ENCODE assay signal across 8 mouse cellular contexts in genomic region chrX:73718686-73719362, GRCm38 (mm10). TPM values are rescaled to one million over a fixed set of nuclear protein-coding genes. Genes with fewer than 3 reads are reported as not detected.
A peak's percentile ranks its signal among the peaks of the same experiment; 100 is the strongest.
DNase-seq lines count a peak whose midpoint lies in the region; ATAC-seq and TF ChIP-seq lines count a peak whose summit lies in the region.

No protein-coding gene starts in this region.

- H3K36me3 ChIP-seq in testis, adult 2 months (ENCODE audit: control insufficient read depth, insufficient read depth, low read length): no peaks in the 10 kb centered on the region
- H3K36me3 ChIP-seq in heart, embryonic 10.5 days: no peaks in the 10 kb centered on the region
- H3K36me3 ChIP-seq in kidney, postnatal 0 days (ENCODE audit: insufficient read depth, low read length): no peaks in the 10 kb centered on the region
- H3K36me3 ChIP-seq in stomach, embryonic 14.5 days (ENCODE audit: control insufficient read depth, insufficient read depth, low read length): no peaks in the 10 kb centered on the region

- TF ChIP-seq CTCF in testis, adult 2 months (IDR thresholded peaks at IDR 0.05; ENCODE audit: control insufficient read depth, insufficient read depth, insufficient replicate concordance, low read depth, low read length): no peak
- no peak for TF ChIP-seq CTCF in brain, embryonic 14.5 days (IDR thresholded peaks at IDR 0.05; ENCODE audit: borderline replicate concordance, extremely low read depth, insufficient read depth, insufficient read length)
- TF ChIP-seq CTCF in kidney, postnatal 0 days (IDR thresholded peaks at IDR 0.05; ENCODE audit: low read depth): no peak

- H3K4me3 ChIP-seq in testis, adult 2 months (ENCODE audit: control insufficient read depth, low read depth, low read length): peak overlapping the region; percentile 91
- no peak overlapping the region for H3K4me3 ChIP-seq in heart, embryonic 10.5 days
- H3K4me3 ChIP-seq in kidney, postnatal 0 days (replicated peaks; ENCODE audit: low read depth, low read length): no peak overlapping the region
- no peak overlapping the region for H3K4me3 ChIP-seq in stomach, embryonic 14.5 days (ENCODE audit: low read depth, low read length)

- no peaks in the 10 kb centered on the region for H3K9me3 ChIP-seq in heart, embryonic 10.5 days
- no peaks in the 10 kb centered on the region for H3K9me3 ChIP-seq in kidney, postnatal 0 days (replicated peaks; ENCODE audit: low read length)
- no peaks in the 10 kb centered on the region for H3K9me3 ChIP-seq in stomach, embryonic 14.5 days (ENCODE audit: control insufficient read depth, low read depth, low read length)

- ATAC-seq in kidney, postnatal 0 days (replicated peaks; ENCODE audit: low FRiP score, low read depth): no peak
- no peak for ATAC-seq in stomach, embryonic 14.5 days (ENCODE audit: insufficient number of reproducible peaks, insufficient read depth, low FRiP score, low read depth)

- H3K27me3 ChIP-seq in testis, adult 2 months (ENCODE audit: control insufficient read depth, insufficient read depth, low read length): no peaks in the 10 kb centered on the region
- H3K27me3 ChIP-seq in heart, embryonic 10.5 days (ENCODE audit: insufficient read depth, poor library complexity, severe bottlenecking): 0 out of 2 replicates have a peak, but pooled peaks cover 14% of the 10 kb centered on the region
- H3K27me3 ChIP-seq in kidney, postnatal 0 days (ENCODE audit: insufficient read depth, low read length): no peaks in the 10 kb centered on the region
- H3K27me3 ChIP-seq in stomach, embryonic 14.5 days (ENCODE audit: control insufficient read depth, insufficient read depth, low read length): no peaks in the 10 kb centered on the region

- DNase-seq in testis, postnatal 14 days (ENCODE audit: low spot score): no peak
- DNase-seq in brain, embryonic 14.5 days (ENCODE audit: low read depth): peak; percentile 32
- DNase-seq in heart, embryonic 10.5 days (ENCODE audit: low spot score): no peak
- DNase-seq in kidney, postnatal 0 days (ENCODE audit: low spot score): no peak
- DNase-seq in lung, postnatal 25 days (ENCODE audit: low spot score): peak; percentile 43
- no peak for DNase-seq in frontal cortex, postnatal 36 days (ENCODE audit: low spot score in 2 of 2)

- H3K4me1 ChIP-seq in testis, adult 2 months (ENCODE audit: control insufficient read depth, insufficient read depth, low read length): peaks cover 10% of the 10 kb centered on the region
- H3K4me1 ChIP-seq in heart, embryonic 10.5 days: peaks cover 25% of the 10 kb centered on the region
- no peaks in the 10 kb centered on the region for H3K4me1 ChIP-seq in kidney, postnatal 0 days (replicated peaks; ENCODE audit: insufficient read depth, low read length)
- H3K4me1 ChIP-seq in stomach, embryonic 14.5 days (ENCODE audit: control insufficient read depth, insufficient read depth, low read length): peaks cover 14% of the 10 kb centered on the region; the same call in 1 of the 2 replicates

- 52% methylated on average over 5 of the region's 5 CpGs for WGBS in heart, embryonic 10.5 days
- WGBS in kidney, postnatal 0 days: 48% methylated on average over 5 of the region's 5 CpGs
- 44% methylated on average over 5 of the region's 5 CpGs for WGBS in stomach, embryonic 14.5 days

- peak overlapping the region; percentile 46 for H3K27ac ChIP-seq in testis, adult 2 months (ENCODE audit: control insufficient read depth, insufficient read depth, low read depth, low read length)
- 0 out of 2 replicates have a peak overlapping the region, but pooled peaks have one; percentile 36 for H3K27ac ChIP-seq in heart, embryonic 10.5 days
- 0 out of 2 replicates have a peak overlapping the region, but pooled peaks have one; percentile 13 for H3K27ac ChIP-seq in kidney, postnatal 0 days
- H3K27ac ChIP-seq in stomach, embryonic 14.5 days (ENCODE audit: low read length): peak overlapping the region; percentile 74; the same call in 1 of the 2 replicates

- TF ChIP-seq POLR2A in testis, adult 2 months (IDR thresholded peaks at IDR 0.05; ENCODE audit: control insufficient read depth, low read depth, low read length): no peak
- TF ChIP-seq POLR2A in brain, embryonic 14.5 days (IDR thresholded peaks at IDR 0.05; ENCODE audit: borderline replicate concordance, extremely low read depth, insufficient read depth, insufficient read length, poor library complexity, severe bottlenecking): no peak

- no peak overlapping the region for H3K9ac ChIP-seq in kidney, postnatal 0 days (ENCODE audit: low read depth, low read length)
- no peak overlapping the region for H3K9ac ChIP-seq in stomach, embryonic 14.5 days (replicated peaks; ENCODE audit: low read depth, low read length)

- H3K4me2 ChIP-seq in kidney, postnatal 0 days (ENCODE audit: low read length): peak overlapping the region; percentile 27; the same call in 1 of the 2 replicates
- peak overlapping the region; percentile 65 for H3K4me2 ChIP-seq in stomach, embryonic 14.5 days (replicated peaks; ENCODE audit: low read depth, low read length)

RNA-seq across cellular contexts. Expression of gene Abcd1, which starts 2.4 kb away (rescaled TPM):
- polyA plus RNA-seq in testis, adult 2 months (2012; rRNA removed): 21.1 and 24.4 TPM in 2 replicates
- 16.0 and 19.3 TPM in 2 replicates for polyA plus RNA-seq in brain, embryonic 14.5 days (2012; rRNA removed)
- 9.8 and 11.7 TPM in 2 replicates for polyA plus RNA-seq in heart, embryonic 10.5 days (2016; fragmentation: Nextera tagmentation; extraction: Ambion mirVana)
- polyA plus RNA-seq in kidney, postnatal 0 days (2015; fragmentation: Nextera tagmentation; extraction: Ambion mirVana): 12.3 and 14.1 TPM in 2 replicates
- 19.2 and 19.6 TPM in 2 replicates for polyA plus RNA-seq in stomach, embryonic 14.5 days (2014; fragmentation: Nextera tagmentation; extraction: Ambion mirVana)

RNA-seq across cellular contexts. Expression of gene Bcap31, which starts 2.8 kb away (rescaled TPM):
- polyA plus RNA-seq in testis, adult 2 months (2012; rRNA removed): 10.8 and 12.2 TPM in 2 replicates
- polyA plus RNA-seq in brain, embryonic 14.5 days (2012; rRNA removed): 44.3 and 48.6 TPM in 2 replicates
- polyA plus RNA-seq in heart, embryonic 10.5 days (2016; fragmentation: Nextera tagmentation; extraction: Ambion mirVana): 178 and 211 TPM in 2 replicates
- 285 and 288 TPM in 2 replicates for polyA plus RNA-seq in kidney, postnatal 0 days (2015; fragmentation: Nextera tagmentation; extraction: Ambion mirVana)
- polyA plus RNA-seq in stomach, embryonic 14.5 days (2014; fragmentation: Nextera tagmentation; extraction: Ambion mirVana): 254 and 260 TPM in 2 replicates

RNA-seq across cellular contexts. Expression of gene Plxnb3, which starts 38.1 kb away (rescaled TPM):
- polyA plus RNA-seq in testis, adult 2 months (2012; rRNA removed): 0.06 and 0.07 TPM in 2 replicates
- polyA plus RNA-seq in brain, embryonic 14.5 days (2012; rRNA removed): 0.58 and 0.79 TPM in 2 replicates
- polyA plus RNA-seq in heart, embryonic 10.5 days (2016; fragmentation: Nextera tagmentation; extraction: Ambion mirVana): 0.13 and 0.46 TPM in 2 replicates
- polyA plus RNA-seq in kidney, postnatal 0 days (2015; fragmentation: Nextera tagmentation; extraction: Ambion mirVana): 0.14 and 0.15 TPM in 2 replicates
- polyA plus RNA-seq in stomach, embryonic 14.5 days (2014; fragmentation: Nextera tagmentation; extraction: Ambion mirVana): 0.59 and 0.78 TPM in 2 replicates

RNA-seq across cellular contexts. Expression of gene Slc6a8, which starts 45.9 kb away (rescaled TPM):
- 4.9 and 5.7 TPM in 2 replicates for polyA plus RNA-seq in testis, adult 2 months (2012; rRNA removed)
- 62.2 and 71.4 TPM in 2 replicates for polyA plus RNA-seq in brain, embryonic 14.5 days (2012; rRNA removed)
- 5.8 and 6.2 TPM in 2 replicates for polyA plus RNA-seq in heart, embryonic 10.5 days (2016; fragmentation: Nextera tagmentation; extraction: Ambion mirVana)
- 12.0 and 12.2 TPM in 2 replicates for polyA plus RNA-seq in kidney, postnatal 0 days (2015; fragmentation: Nextera tagmentation; extraction: Ambion mirVana)
- polyA plus RNA-seq in stomach, embryonic 14.5 days (2014; fragmentation: Nextera tagmentation; extraction: Ambion mirVana): 11.0 and 12.2 TPM in 2 replicates

RNA-seq across cellular contexts. Expression of gene Srpk3, which starts 55.4 kb away (rescaled TPM):
- 0.36 and 0.64 TPM in 2 replicates for polyA plus RNA-seq in testis, adult 2 months (2012; rRNA removed)
- polyA plus RNA-seq in brain, embryonic 14.5 days (2012; rRNA removed): 0.85 and 1.2 TPM in 2 replicates
- polyA plus RNA-seq in heart, embryonic 10.5 days (2016; fragmentation: Nextera tagmentation; extraction: Ambion mirVana): 39.2 and 81.4 TPM in 2 replicates
- polyA plus RNA-seq in kidney, postnatal 0 days (2015; fragmentation: Nextera tagmentation; extraction: Ambion mirVana): 2.4 TPM in 2 replicates
- 2.3 and 2.7 TPM in 2 replicates for polyA plus RNA-seq in stomach, embryonic 14.5 days (2014; fragmentation: Nextera tagmentation; extraction: Ambion mirVana)

Comparison
In these comparisons a context has a peak if more than half of its experiments do, and no peak if none do; other contexts are left out.
1. H3K27ac ChIP-seq: peak in every context shown above with its lines; median percentile 74 in stomach, embryonic 14.5 days; 46 in testis, adult 2 months; 36 in heart, embryonic 10.5 days; 13 in kidney, postnatal 0 days.
2. DNase-seq: peak in brain, embryonic 14.5 days (single experiment) and lung, postnatal 25 days (single experiment); none in testis, postnatal 14 days (single experiment), heart, embryonic 10.5 days (single experiment), kidney, postnatal 0 days (single experiment) and frontal cortex, postnatal 36 days (0 of 2).